Mouse (Mus musculus) neural tube, embryonic 15.5 days (tissue): Measurements from ENCODE around the gene Cd79a. TPM values are rescaled to one million over a fixed set of nuclear protein-coding genes. Genes with fewer than 3 reads are reported as not detected.
A peak's percentile ranks its signal among the peaks of the same experiment; 100 is the strongest.

ENCODE experiments used
- ATAC-seq: fragments of 200-750 bp; cut with Nextera tagmentation; 2 replicates; pipeline ENCODE4 v1.8.0; 2017; ENCODE audit warnings: mild to moderate bottlenecking, moderate TSS enrichment, moderate library complexity; ENCODE audit not compliant: low FRiP score
- H3K27ac ChIP-seq: fragments of 300-500 bp; sonication (generic); replicated peaks from 2 replicates; pipeline ENCODE4 v1.5.1; 2015; ENCODE audit warnings: mild to moderate bottlenecking, inconsistent platforms
- H3K27me3 ChIP-seq: fragments of 300-500 bp; sonication (generic); replicated peaks from 2 replicates; pipeline ENCODE4 v1.6.1; 2015; ENCODE audit warnings: inconsistent platforms
- H3K36me3 ChIP-seq: fragments of 300-500 bp; sonication (generic); 2 replicates; pipeline ENCODE4 v1.6.1; 2015; ENCODE audit warnings: inconsistent platforms
- H3K4me1 ChIP-seq: fragments of 300-500 bp; sonication (generic); 2 replicates; pipeline ENCODE4 v1.6.1; 2015; ENCODE audit warnings: inconsistent platforms
- H3K4me2 ChIP-seq: fragments of 300-500 bp; sonication (generic); 2 replicates; pipeline ENCODE4 v1.6.1; 2015; ENCODE audit warnings: inconsistent platforms, mild to moderate bottlenecking, moderate library complexity
- H3K4me3 ChIP-seq: fragments of 300-500 bp; sonication (generic); replicated peaks from 2 replicates; pipeline ENCODE4 v1.5.1; 2015; ENCODE audit warnings: mild to moderate bottlenecking, inconsistent platforms
- H3K9ac ChIP-seq: fragments of 300-500 bp; sonication (generic); replicated peaks from 2 replicates; pipeline ENCODE4 v1.6.1; 2015; ENCODE audit warnings: mild to moderate bottlenecking, inconsistent platforms
- H3K9me3 ChIP-seq: fragments of 300-500 bp; sonication (generic); replicated peaks from 2 replicates; pipeline ENCODE4 v1.6.1; 2016; ENCODE audit warnings: inconsistent platforms
- WGBS: fragments of 180-500 bp; shearing (Covaris S2); methylation state at CpG from one replicate; pipeline ENCODE4 v1.1.7; 2015; ENCODE audit warnings: mixed read lengths; 5-methylcytosine and 5-hydroxymethylcytosine counted together
- polyA plus RNA-seq: library from polyadenylated mRNA; unstranded; fragments of >200 nt; fragmentation: Nextera tagmentation; extraction: Ambion mirVana; gene quantifications from 2 replicates; pipeline ENCODE4 v1.2.1, GENCODE M21; 2015

Gene Cd79a
- polyA plus RNA-seq, 1 experiment from 2014 or later: 0.35 TPM

- no peaks in the 10 kb centered on the region for H3K27me3 ChIP-seq
- H3K36me3 ChIP-seq: no peaks in the 10 kb centered on the region
- WGBS: 8% methylated on average over 53 of the region's 68 CpGs
- ATAC-seq: no peak
- peaks cover 45% of the 10 kb centered on the region for H3K4me1 ChIP-seq
- H3K4me3 ChIP-seq: peak within 1 kb of the TSS; percentile 61
- peak within 1 kb of the TSS; percentile 83 for H3K27ac ChIP-seq
- H3K4me2 ChIP-seq: peak within 1 kb of the TSS; percentile 77
- H3K9ac ChIP-seq: peak within 1 kb of the TSS; percentile 70
- no peaks in the 10 kb centered on the region for H3K9me3 ChIP-seq
Observed at GRCm38 (mm10) chr7:24902630-24903443, 5.7 kb downstream of the Cd79a start, which contains the start of gene Arhgef1. TSS of gene Arhgef1 (plus strand) at chr7:24902912.

- no peaks in the 10 kb centered on the region for H3K9me3 ChIP-seq
- peaks cover 5% of the 10 kb centered on the region; the same call in 1 of the 2 replicates for H3K36me3 ChIP-seq
- 43% methylated on average over 10 of the region's 10 CpGs for WGBS
- peak overlapping the region; percentile 77 for H3K4me2 ChIP-seq
- peak overlapping the region; percentile 70; the same call in 1 of the 2 replicates for H3K9ac ChIP-seq
- no peak for ATAC-seq
- H3K4me3 ChIP-seq: peak overlapping the region; percentile 61
- peaks cover 45% of the 10 kb centered on the region for H3K4me1 ChIP-seq
- peak overlapping the region; percentile 83; the same call in 1 of the 2 replicates for H3K27ac ChIP-seq
- no peaks in the 10 kb centered on the region for H3K27me3 ChIP-seq
Observed at GRCm38 (mm10) chr7:24903444-24903825, 6.3 kb downstream of the Cd79a start.

GRCm38 (mm10) chr7:24904070-24904483, 6.9 kb downstream of the Cd79a start:
- H3K4me1 ChIP-seq: peaks cover 45% of the 10 kb centered on the region

GRCm38 (mm10) chr7:24904936-24905335, 7.8 kb downstream of the Cd79a start:
- Histone ChIP-seq H3K9ac (peak overlapping the region; percentile 70), H3K36me3 (peaks cover 11% of the 10 kb centered on the region; the same call in 1 of the 2 replicates), H3K4me3 (peak overlapping the region; percentile 61), H3K4me2 (peak overlapping the region; percentile 77), H3K27ac (peak overlapping the region; percentile 83), H3K4me1 (peaks cover 45% of the 10 kb centered on the region), H3K9me3 (no peaks in the 10 kb centered on the region), H3K27me3 (no peaks in the 10 kb centered on the region)
- peak; percentile 42 for ATAC-seq
- WGBS: 13% methylated on average over 3 of the region's 3 CpGs

More at GRCm38 (mm10) chr7:24904070-24904483, 6.9 kb downstream of the Cd79a start:
- H3K4me3 ChIP-seq: peak overlapping the region; percentile 61
- H3K27me3 ChIP-seq: no peaks in the 10 kb centered on the region
- WGBS: 0% methylated on average over 30 of the region's 30 CpGs
- no peaks in the 10 kb centered on the region for H3K9me3 ChIP-seq
- peak overlapping the region; percentile 83 for H3K27ac ChIP-seq
- peak overlapping the region; percentile 70 for H3K9ac ChIP-seq
- H3K36me3 ChIP-seq: peaks cover 11% of the 10 kb centered on the region; the same call in 1 of the 2 replicates
- peak; percentile 96 for ATAC-seq
- peak overlapping the region; percentile 77 for H3K4me2 ChIP-seq

- Histone ChIP-seq H3K4me3 (no peak overlapping the region), H3K27ac (no peak overlapping the region), H3K36me3 (peaks cover 17% of the 10 kb centered on the region), H3K27me3 (no peaks in the 10 kb centered on the region), H3K4me2 (peak overlapping the region; percentile 9; the same call in 1 of the 2 replicates), H3K9ac (no peak overlapping the region), H3K4me1 (peaks cover 45% of the 10 kb centered on the region), H3K9me3 (no peaks in the 10 kb centered on the region)
- WGBS: 39% methylated on average over 6 of the region's 6 CpGs
- no peak for ATAC-seq
Observed at GRCm38 (mm10) chr7:24906551-24906950, 9.4 kb downstream of the Cd79a start.

- H3K4me3 ChIP-seq: no peak overlapping the region
- H3K9ac ChIP-seq: no peak overlapping the region
- H3K4me1 ChIP-seq: peaks cover 45% of the 10 kb centered on the region
- 40% methylated on average over 13 of the region's 13 CpGs for WGBS
- no peaks in the 10 kb centered on the region for H3K27me3 ChIP-seq
- H3K4me2 ChIP-seq: peak overlapping the region; percentile 9; the same call in 1 of the 2 replicates
- no peak for ATAC-seq
- no peak overlapping the region for H3K27ac ChIP-seq
- H3K9me3 ChIP-seq: no peaks in the 10 kb centered on the region
- peaks cover 24% of the 10 kb centered on the region for H3K36me3 ChIP-seq
Observed at GRCm38 (mm10) chr7:24907211-24907748, 10.1 kb downstream of the Cd79a start.

GRCm38 (mm10) chr7:24912480-24912879, 15.3 kb downstream of the Cd79a start:
- Histone ChIP-seq H3K4me3 (no peak overlapping the region), H3K36me3 (peaks cover 47% of the 10 kb centered on the region), H3K9me3 (no peaks in the 10 kb centered on the region), H3K4me1 (peaks cover 2% of the 10 kb centered on the region; the same call in 1 of the 2 replicates), H3K27ac (no peak overlapping the region), H3K27me3 (no peaks in the 10 kb centered on the region), H3K9ac (no peak overlapping the region), H3K4me2 (no peak overlapping the region)
- WGBS: 98% methylated on average over 14 of the region's 14 CpGs
- ATAC-seq: no peak

GRCm38 (mm10) chr7:24918763-24919323, 21.7 kb downstream of the Cd79a start:
- Histone ChIP-seq H3K9ac (no peak overlapping the region), H3K36me3 (peaks cover 69% of the 10 kb centered on the region), H3K9me3 (no peaks in the 10 kb centered on the region), H3K4me2 (no peak overlapping the region), H3K27me3 (no peaks in the 10 kb centered on the region), H3K4me3 (no peak overlapping the region), H3K27ac (no peak overlapping the region), H3K4me1 (no peaks in the 10 kb centered on the region)
- 91% methylated on average over 20 of the region's 20 CpGs for WGBS
- ATAC-seq: no peak

GRCm38 (mm10) chr7:24919728-24920127, 22.5 kb downstream of the Cd79a start:
- WGBS: 92% methylated on average over 9 of the region's 9 CpGs
- peaks cover 78% of the 10 kb centered on the region for H3K36me3 ChIP-seq
- H3K4me2 ChIP-seq: no peak overlapping the region
- H3K27me3 ChIP-seq: no peaks in the 10 kb centered on the region
- H3K27ac ChIP-seq: no peak overlapping the region
- H3K4me3 ChIP-seq: no peak overlapping the region
- H3K9me3 ChIP-seq: no peaks in the 10 kb centered on the region
- ATAC-seq: no peak
- no peaks in the 10 kb centered on the region for H3K4me1 ChIP-seq
- no peak overlapping the region for H3K9ac ChIP-seq

- Histone ChIP-seq H3K9ac (no peak overlapping the region), H3K36me3 (peaks cover 20% of the 10 kb centered on the region), H3K27me3 (peaks cover 66% of the 10 kb centered on the region), H3K4me2 (no peak overlapping the region), H3K4me1 (peaks cover 22% of the 10 kb centered on the region), H3K4me3 (no peak overlapping the region), H3K27ac (no peak overlapping the region), H3K9me3 (no peaks in the 10 kb centered on the region)
- no peak for ATAC-seq
- 45% methylated on average over 6 of the region's 6 CpGs for WGBS
Observed at GRCm38 (mm10) chr7:24930475-24930874, 33.3 kb downstream of the Cd79a start.

- Histone ChIP-seq H3K4me1 (peaks cover 22% of the 10 kb centered on the region), H3K9ac (no peak overlapping the region), H3K36me3 (peaks cover 8% of the 10 kb centered on the region; the same call in 1 of the 2 replicates), H3K27me3 (peaks cover 75% of the 10 kb centered on the region), H3K27ac (no peak overlapping the region), H3K4me2 (no peak overlapping the region), H3K4me3 (no peak overlapping the region), H3K9me3 (no peaks in the 10 kb centered on the region)
- 2% methylated on average over 15 of the region's 15 CpGs for whole genome bisulfite sequencing
- no peak for ATAC-seq
Observed at GRCm38 (mm10) chr7:24931651-24932050, 34.5 kb downstream of the Cd79a start.
